Mouse (Mus musculus): Measurements from ENCODE around the gene Kcnd1. TPM values are rescaled to one million over a fixed set of nuclear protein-coding genes. Genes with fewer than 3 reads are reported as not detected.

Gene Kcnd1
- polyA plus RNA-seq, 1 experiment, result 0.15 TPM

DNA sequence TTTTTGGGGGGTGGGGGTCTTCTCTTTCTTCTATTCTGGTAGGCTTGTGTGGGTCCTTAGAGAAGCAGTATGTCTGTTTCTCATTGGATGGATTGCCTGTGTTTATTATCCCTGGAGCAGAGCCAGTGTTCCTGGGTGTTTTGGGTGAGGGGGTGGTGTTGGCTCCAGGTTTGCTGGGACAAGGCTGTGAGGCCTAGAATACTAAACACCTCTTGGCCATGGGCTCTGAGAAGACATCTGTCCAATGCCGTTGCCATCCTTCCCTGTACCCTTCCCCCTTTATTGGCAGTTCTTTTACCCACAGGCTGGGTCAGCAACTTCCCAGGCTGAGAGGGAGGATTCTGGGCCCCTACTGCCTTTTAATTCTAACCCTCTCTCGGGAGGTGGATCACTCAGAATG, 25.8 kb downstream of the Kcnd1 start:
- Histone ChIP-seq H3K27me3 (replicated peaks) (no peaks in the 10 kb centered on the region), H3K36me3 (replicated peaks; ENCODE audit: low read length) (peaks cover 59% of the 10 kb centered on the region), H3K4me1 (peaks cover 36% of the 10 kb centered on the region), H3K9me3 (no peaks in the 10 kb centered on the region), H3K4me3 (replicated peaks) (no peak overlapping the region)
- TF ChIP-seq GATA1 (IDR thresholded peaks at IDR 0.05; ENCODE audit: borderline replicate concordance, low read length), result no peak
- no peak for TF ChIP-seq FLI1 (IDR thresholded peaks at IDR 0.05; ENCODE audit: low read length)

DNA sequence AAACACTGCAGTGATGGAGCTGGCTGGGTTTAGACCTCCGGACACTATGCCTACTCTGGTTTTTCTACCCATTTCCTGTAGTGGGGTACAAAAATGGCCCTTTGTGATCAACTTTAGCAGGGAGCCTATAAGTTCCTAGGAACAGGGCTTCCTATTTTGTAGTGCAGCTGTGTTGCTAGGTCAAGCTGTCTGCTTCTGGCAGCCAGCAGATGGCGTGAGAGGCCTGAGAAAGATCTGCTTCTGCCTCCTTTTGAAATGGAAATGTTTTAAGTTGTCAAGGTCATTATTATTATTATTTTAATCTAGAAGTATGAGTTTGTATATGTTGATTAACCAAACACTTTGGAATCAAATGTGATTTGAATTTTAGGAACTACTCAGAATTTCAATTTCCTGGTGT, 32.5 kb downstream of the Kcnd1 start:
- Histone ChIP-seq H3K9me3 (no peaks in the 10 kb centered on the region), H3K4me1 (peaks cover 51% of the 10 kb centered on the region), H3K4me3 (replicated peaks) (no peak overlapping the region), H3K36me3 (replicated peaks; ENCODE audit: low read length) (peaks cover 43% of the 10 kb centered on the region), H3K27me3 (replicated peaks) (no peaks in the 10 kb centered on the region)
- TF ChIP-seq FLI1 (IDR thresholded peaks at IDR 0.05; ENCODE audit: low read length) (no peak), GATA1 (IDR thresholded peaks at IDR 0.05; ENCODE audit: borderline replicate concordance, low read length) (no peak)

DNA sequence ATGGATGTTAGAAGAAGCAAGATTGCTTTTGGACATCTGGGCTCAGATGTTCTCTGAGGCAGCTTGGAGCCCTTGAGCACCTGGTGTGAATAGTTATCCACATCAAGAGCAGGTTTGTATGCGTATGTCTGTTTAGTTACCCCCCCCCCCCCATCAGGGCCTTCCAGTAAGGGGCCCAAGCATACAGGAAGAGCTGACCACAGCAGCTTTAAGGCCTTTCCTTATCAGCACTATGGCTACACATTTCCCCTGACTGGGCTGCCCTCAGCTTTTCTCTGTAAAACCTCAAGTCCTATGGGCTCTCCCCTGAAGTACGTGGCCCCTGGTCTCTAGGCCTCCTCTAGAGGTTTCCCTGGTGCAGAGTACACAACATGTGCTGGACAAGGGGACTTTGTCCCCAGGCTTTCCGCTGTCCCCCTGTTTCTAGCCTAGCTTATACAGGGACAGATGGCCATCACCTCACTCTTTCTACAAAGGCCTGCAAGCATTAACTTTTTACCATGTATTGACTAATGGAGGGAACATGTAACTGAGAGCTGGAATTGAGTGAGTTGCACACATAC, 37.2 kb downstream of the Kcnd1 start:
- no peak for TF ChIP-seq FLI1 (IDR thresholded peaks at IDR 0.05; ENCODE audit: low read length)
- no peak for TF ChIP-seq GATA1 (IDR thresholded peaks at IDR 0.05; ENCODE audit: borderline replicate concordance, low read length)
- Histone ChIP-seq H3K4me1 (peaks cover 73% of the 10 kb centered on the region), H3K36me3 (replicated peaks; ENCODE audit: low read length) (peaks cover 25% of the 10 kb centered on the region), H3K9me3 (no peaks in the 10 kb centered on the region), H3K4me3 (replicated peaks) (peak overlapping the region; percentile 65), H3K27me3 (replicated peaks) (no peaks in the 10 kb centered on the region)

DNA sequence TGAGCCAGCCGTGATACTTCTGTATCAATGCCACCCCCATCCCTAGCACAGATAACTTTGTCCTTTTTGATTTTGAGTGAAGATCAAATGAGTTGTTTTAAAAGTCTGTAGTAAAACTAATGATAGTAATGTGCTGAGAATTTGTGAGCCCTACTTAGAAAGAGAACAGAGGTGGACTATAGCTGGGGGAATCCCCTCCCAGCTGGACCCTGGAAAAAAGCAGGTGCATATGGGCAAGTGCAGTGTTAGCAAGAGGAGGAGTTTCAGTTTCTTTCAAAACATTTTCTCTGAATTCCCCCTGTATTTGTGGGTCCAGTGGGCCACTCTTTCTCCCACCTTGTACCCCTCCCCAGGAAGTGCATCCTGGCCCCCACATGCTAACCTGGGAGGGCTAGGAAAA, 41.1 kb downstream of the Kcnd1 start:
- peaks cover 97% of the 10 kb centered on the region for H3K4me1 ChIP-seq
- H3K9me3 ChIP-seq, result no peaks in the 10 kb centered on the region
- no peak overlapping the region for H3K4me3 ChIP-seq (replicated peaks)
- TF ChIP-seq FLI1 (IDR thresholded peaks at IDR 0.05; ENCODE audit: low read length) (no peak), GATA1 (IDR thresholded peaks at IDR 0.05; ENCODE audit: borderline replicate concordance, low read length) (no peak)
- no peaks in the 10 kb centered on the region for H3K27me3 ChIP-seq (replicated peaks)
- peaks cover 32% of the 10 kb centered on the region for H3K36me3 ChIP-seq (replicated peaks; ENCODE audit: low read length)

DNA sequence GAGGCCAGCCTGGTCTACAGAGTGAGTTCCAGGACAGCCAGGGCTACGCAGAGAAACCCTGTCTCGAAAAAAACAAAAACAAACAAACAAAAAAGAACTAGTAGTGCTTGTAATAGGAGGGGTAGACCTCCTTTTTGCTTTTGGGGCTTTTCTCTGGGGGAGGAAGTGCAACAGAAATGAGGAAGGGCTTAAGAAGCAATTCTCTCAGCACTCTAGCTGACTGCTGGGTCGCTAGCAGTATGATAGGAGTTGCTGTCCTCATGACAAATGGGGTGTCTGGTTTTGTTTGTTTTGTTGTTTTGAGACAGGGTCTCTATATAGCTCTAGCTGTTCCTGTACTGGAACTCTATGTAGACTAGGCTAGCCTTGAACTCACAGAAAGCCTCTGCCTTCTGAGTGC, 42.5 kb downstream of the Kcnd1 start:
- peaks cover 86% of the 10 kb centered on the region for H3K4me1 ChIP-seq
- no peak overlapping the region for H3K4me3 ChIP-seq (replicated peaks)

DNA sequence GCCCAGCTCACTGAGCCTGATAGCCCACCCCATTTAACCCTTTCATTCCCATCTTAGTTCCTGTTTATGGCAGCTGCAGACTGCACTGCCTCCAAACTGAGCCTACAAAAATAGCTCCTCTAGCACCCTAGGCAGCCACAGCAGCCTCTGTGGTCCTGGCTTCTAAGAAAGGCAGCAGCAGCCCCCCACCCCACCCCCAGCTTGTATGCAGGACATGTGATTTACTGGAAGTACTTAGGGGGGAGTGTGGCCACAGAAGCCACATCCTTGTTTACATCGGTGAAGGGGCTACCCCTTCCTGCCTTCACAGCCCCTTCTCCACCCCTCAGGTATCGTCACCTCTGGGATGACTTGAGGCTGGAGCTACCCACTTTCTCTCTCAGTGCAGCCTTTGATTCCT, 43.3 kb downstream of the Kcnd1 start:
- H3K36me3 ChIP-seq (replicated peaks; ENCODE audit: low read length), result peaks cover 47% of the 10 kb centered on the region
- H3K9me3 ChIP-seq, result no peaks in the 10 kb centered on the region
- peaks cover 78% of the 10 kb centered on the region for H3K4me1 ChIP-seq
- TF ChIP-seq GATA1 (IDR thresholded peaks at IDR 0.05; ENCODE audit: borderline replicate concordance, low read length), result no peak
- TF ChIP-seq FLI1 (IDR thresholded peaks at IDR 0.05; ENCODE audit: low read length), result no peak
- peak overlapping the region; percentile 69 for H3K4me3 ChIP-seq (replicated peaks)
- H3K27me3 ChIP-seq (replicated peaks), result no peaks in the 10 kb centered on the region

More for the DNA sequence above, 42.5 kb downstream of the Kcnd1 start:
- Histone ChIP-seq H3K9me3 (no peaks in the 10 kb centered on the region), H3K27me3 (replicated peaks) (no peaks in the 10 kb centered on the region), H3K36me3 (replicated peaks; ENCODE audit: low read length) (peaks cover 42% of the 10 kb centered on the region)
- TF ChIP-seq GATA1 (IDR thresholded peaks at IDR 0.05; ENCODE audit: borderline replicate concordance, low read length) (no peak), FLI1 (IDR thresholded peaks at IDR 0.05; ENCODE audit: low read length) (no peak)

DNA sequence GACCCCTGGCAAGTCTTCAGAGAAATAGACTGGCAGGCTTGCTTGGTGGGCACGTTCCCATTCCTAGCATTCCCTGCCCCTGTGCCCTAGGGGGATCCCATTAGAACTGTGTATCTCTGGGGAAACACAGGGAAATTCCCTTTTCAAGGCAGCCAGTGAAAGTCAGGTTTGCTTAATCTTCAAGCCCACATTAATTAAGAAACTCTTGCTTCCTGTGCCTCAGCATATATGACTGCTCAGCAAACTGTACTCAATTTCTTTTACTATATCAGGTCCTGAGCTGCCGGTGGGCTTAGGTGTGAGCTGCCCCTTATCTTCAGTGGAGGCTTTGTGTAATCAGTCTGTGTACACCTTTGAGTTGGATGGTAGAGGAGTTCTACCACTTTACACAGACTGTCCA, 43.7 kb downstream of the Kcnd1 start:
- TF ChIP-seq GATA1 (IDR thresholded peaks at IDR 0.05; ENCODE audit: borderline replicate concordance, low read length), result no peak
- TF ChIP-seq FLI1 (IDR thresholded peaks at IDR 0.05; ENCODE audit: low read length), result no peak
- no peaks in the 10 kb centered on the region for H3K9me3 ChIP-seq
- H3K4me1 ChIP-seq, result peaks cover 74% of the 10 kb centered on the region
- peaks cover 47% of the 10 kb centered on the region for H3K36me3 ChIP-seq (replicated peaks; ENCODE audit: low read length)
- peak overlapping the region; percentile 4 for H3K4me3 ChIP-seq (replicated peaks)
- H3K27me3 ChIP-seq (replicated peaks), result no peaks in the 10 kb centered on the region

DNA sequence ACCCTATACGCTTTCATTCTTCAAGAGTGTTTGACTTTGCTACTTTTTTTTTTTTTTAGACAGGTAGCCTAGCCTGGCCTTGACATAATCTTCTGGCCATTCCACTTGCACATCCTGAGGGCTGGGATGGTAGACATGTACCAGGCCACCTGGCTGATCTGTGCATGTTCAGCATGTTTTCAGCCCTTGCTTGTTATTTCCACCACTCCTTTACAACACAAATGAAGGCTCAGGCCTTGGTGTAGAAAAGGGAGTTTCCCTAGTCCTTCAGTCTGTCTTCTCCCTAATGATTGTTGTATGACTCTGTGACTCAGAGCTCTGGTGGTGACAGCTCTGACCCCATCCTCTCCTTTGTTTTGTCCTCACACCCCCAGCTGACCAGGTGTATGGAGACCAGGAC, 45.1 kb downstream of the Kcnd1 start:
- Histone ChIP-seq H3K9me3 (no peaks in the 10 kb centered on the region), H3K4me1 (peaks cover 60% of the 10 kb centered on the region), H3K36me3 (replicated peaks; ENCODE audit: low read length) (peaks cover 52% of the 10 kb centered on the region), H3K4me3 (replicated peaks) (no peak overlapping the region), H3K27me3 (replicated peaks) (no peaks in the 10 kb centered on the region)
- TF ChIP-seq GATA1 (IDR thresholded peaks at IDR 0.05; ENCODE audit: borderline replicate concordance, low read length) (no peak), FLI1 (IDR thresholded peaks at IDR 0.05; ENCODE audit: low read length) (no peak)

DNA sequence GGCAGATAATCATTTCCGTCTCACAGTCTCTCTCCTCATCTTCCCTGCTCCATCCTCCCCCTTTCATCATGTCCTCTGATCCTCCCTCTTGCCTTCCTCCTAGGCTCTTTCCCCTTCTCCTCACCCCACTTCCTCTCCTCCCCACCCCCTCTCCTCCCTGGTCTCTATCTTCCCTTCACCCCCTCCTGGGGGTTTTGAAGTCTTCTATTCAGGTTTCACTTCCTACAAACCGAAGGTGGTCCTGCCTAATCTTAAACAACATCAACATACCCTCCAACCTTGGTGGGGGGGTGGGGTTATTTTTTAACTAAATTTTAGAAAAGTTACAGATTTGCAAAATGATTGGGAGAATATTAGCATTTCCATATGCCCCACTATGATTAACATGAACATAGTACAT, 46.4 kb downstream of the Kcnd1 start:
- H3K4me1 ChIP-seq, result peaks cover 59% of the 10 kb centered on the region
- H3K4me3 ChIP-seq (replicated peaks), result no peak overlapping the region
- peaks cover 66% of the 10 kb centered on the region for H3K36me3 ChIP-seq (replicated peaks; ENCODE audit: low read length)
- no peak for TF ChIP-seq FLI1 (IDR thresholded peaks at IDR 0.05; ENCODE audit: low read length)
- TF ChIP-seq GATA1 (IDR thresholded peaks at IDR 0.05; ENCODE audit: borderline replicate concordance, low read length), result no peak
- no peaks in the 10 kb centered on the region for H3K27me3 ChIP-seq (replicated peaks)
- H3K9me3 ChIP-seq, result no peaks in the 10 kb centered on the region

DNA sequence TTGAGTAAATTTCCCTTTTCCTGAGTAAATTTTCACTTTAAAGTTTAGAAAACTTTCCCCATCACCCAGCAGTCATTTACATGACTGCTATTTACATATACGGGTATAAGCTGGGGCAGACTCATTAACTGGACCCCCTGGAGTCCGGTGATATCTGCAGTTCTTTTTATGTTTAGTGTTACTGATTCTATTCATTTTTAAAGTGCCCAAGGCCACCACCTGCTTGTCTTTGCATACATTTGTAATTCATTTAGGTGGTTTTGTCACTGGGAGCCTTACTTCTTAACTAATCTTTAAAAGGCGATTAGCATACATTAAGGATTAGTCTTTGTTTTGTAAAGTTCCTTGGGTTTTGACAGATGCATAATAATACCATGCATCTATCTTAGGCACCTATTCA, 47.7 kb downstream of the Kcnd1 start:
- Histone ChIP-seq H3K4me3 (replicated peaks) (no peak overlapping the region), H3K9me3 (no peaks in the 10 kb centered on the region), H3K4me1 (peaks cover 52% of the 10 kb centered on the region), H3K27me3 (replicated peaks) (no peaks in the 10 kb centered on the region), H3K36me3 (replicated peaks; ENCODE audit: low read length) (peaks cover 79% of the 10 kb centered on the region)
- no peak for TF ChIP-seq FLI1 (IDR thresholded peaks at IDR 0.05; ENCODE audit: low read length)
- no peak for TF ChIP-seq GATA1 (IDR thresholded peaks at IDR 0.05; ENCODE audit: borderline replicate concordance, low read length)

DNA sequence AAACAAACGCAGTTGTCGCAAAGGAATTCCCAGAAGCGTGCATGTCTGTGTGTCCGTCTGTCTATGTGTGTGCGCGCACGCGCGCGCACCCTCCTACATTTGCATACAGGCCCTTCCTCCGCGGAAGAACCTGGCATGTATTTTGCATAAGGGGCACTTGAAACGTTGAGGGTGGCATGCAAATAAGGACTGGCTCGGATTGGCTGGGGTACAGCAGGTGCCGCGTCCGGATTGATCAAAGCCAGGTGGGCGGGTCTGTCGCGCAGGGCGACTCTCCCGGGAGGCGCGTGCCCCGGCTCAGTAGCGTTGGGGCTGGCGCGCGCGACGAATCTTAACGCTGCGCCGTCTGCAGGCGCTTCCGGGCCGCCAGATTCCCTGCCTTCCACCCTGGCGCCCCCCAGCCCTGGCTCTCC, 55.9 kb downstream of the Kcnd1 start, which contains the start of gene Pim2:
TSS of gene Pim2 (plus strand) at position 256 of the 413 bp plus-strand sequence.
- no peaks in the 10 kb centered on the region for H3K27me3 ChIP-seq (replicated peaks)
- peaks cover 32% of the 10 kb centered on the region for H3K4me1 ChIP-seq
- peaks cover 52% of the 10 kb centered on the region for H3K36me3 ChIP-seq (replicated peaks; ENCODE audit: low read length)
- peak within 1 kb of the TSS; percentile 95 for H3K4me3 ChIP-seq (replicated peaks)
- no peak for TF ChIP-seq GATA1 (IDR thresholded peaks at IDR 0.05; ENCODE audit: borderline replicate concordance, low read length)
- no peak for TF ChIP-seq FLI1 (IDR thresholded peaks at IDR 0.05; ENCODE audit: low read length)
- H3K9me3 ChIP-seq, result 0 out of 2 replicates have a peak, but pooled peaks cover 6% of the 10 kb centered on the region

Measured in megakaryocyte, embryonic 14.5 days (primary cell).